ENCODE assay signal across 20 mouse cellular contexts in the genomic region with DNA sequence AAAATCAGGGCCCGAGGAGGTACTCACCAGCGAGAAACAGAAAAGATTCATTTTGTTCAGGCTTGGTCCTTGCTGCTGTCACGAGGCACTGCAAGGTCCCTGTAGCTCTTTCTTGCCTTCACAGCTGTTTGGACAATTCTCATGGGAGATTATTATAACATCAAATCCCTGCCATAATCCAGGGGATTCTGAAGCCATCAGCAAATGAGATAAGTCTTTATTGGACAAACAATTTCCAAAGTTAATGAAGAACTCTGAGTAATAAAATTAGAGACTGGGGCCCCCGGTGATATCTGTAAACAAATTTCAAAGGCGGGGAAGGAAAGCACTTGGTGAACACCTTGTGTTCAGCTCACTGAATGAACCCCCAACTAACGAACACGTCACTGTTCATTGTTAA. TPM values are rescaled to one million over a fixed set of nuclear protein-coding genes. Genes with fewer than 3 reads are reported as not detected.
DNase-seq lines count a peak whose midpoint lies in the region; ATAC-seq lines count a peak whose summit lies in the region.
"Had no signal": no experiment of that assay in that cellular context is flagged by ENCODE, and none has a peak within 500 bp of the region (broad histone marks: within the 10 kb centered on the region; RNA-seq: fewer than 3 reads in every experiment).

Gene Samsn1, minus strand, starts transcription at position 101 of the 400 bp plus-strand sequence.

- H3K79me2 ChIP-seq in macrophage (ENCODE audit: inconsistent target) = no peaks in the 10 kb centered on the region

- H3K4me3 ChIP-seq in macrophage (ENCODE audit: inconsistent target) = no peak within 1 kb of the TSS
- H3K4me3 ChIP-seq in midbrain, embryonic 11.5 days (ENCODE audit: low read depth, low read length) = no peak within 1 kb of the TSS
- no peak within 1 kb of the TSS for H3K4me3 ChIP-seq in embryonic facial prominence, embryonic 10.5 days
- H3K4me3 ChIP-seq: heart, embryonic 13.5 days; intestine, embryonic 15.5 days; limb, embryonic 12.5 days; midbrain, embryonic 13.5 days had no signal

- no peaks in the 10 kb centered on the region for H3K27me3 ChIP-seq in midbrain, embryonic 11.5 days (ENCODE audit: control insufficient read depth, insufficient read depth, low read length)
- H3K27me3 ChIP-seq in embryonic facial prominence, embryonic 10.5 days (replicated peaks; ENCODE audit: low read depth, poor library complexity, severe bottlenecking) = no peaks in the 10 kb centered on the region
- H3K27me3 ChIP-seq: heart, embryonic 13.5 days; intestine, embryonic 15.5 days; limb, embryonic 12.5 days; midbrain, embryonic 13.5 days had no signal

- no peaks in the 10 kb centered on the region for H3K9me3 ChIP-seq in midbrain, embryonic 11.5 days (ENCODE audit: control insufficient read depth, low read length)
- H3K9me3 ChIP-seq in embryonic facial prominence, embryonic 10.5 days = no peaks in the 10 kb centered on the region
- H3K9me3 ChIP-seq: intestine, embryonic 15.5 days; limb, embryonic 12.5 days; midbrain, embryonic 13.5 days had no signal

- no peak for DNase-seq in thymus, postnatal 0 days (ENCODE audit: low spot score)
- DNase-seq in thymus, adult 18-20 months = no peak
- DNase-seq in embryo, embryonic 9.5 days (ENCODE audit: extremely low spot score) = no peak
- DNase-seq in midbrain, embryonic 11.5 days (ENCODE audit: low spot score, missing footprints) = no peak
- DNase-seq in right cerebral cortex, adult 18-20 months = no peak
- no peak for DNase-seq in embryonic facial prominence, embryonic 10.5 days (ENCODE audit: low spot score)
- DNase-seq: adrenal gland, adult 8-10 months; cerebellum, adult 9-11 months; kidney, postnatal 36 days; layer of hippocampus, adult 9-11 months; lung, adult 2 months; lung, postnatal 36 days; thymus, postnatal 4 days had no signal

- no peak for ATAC-seq in granulocyte monocyte progenitor cell, adult 5-6 weeks (replicated peaks; ENCODE audit: poor library complexity, severe bottlenecking)
- no peak for ATAC-seq in midbrain, embryonic 11.5 days (ENCODE audit: low FRiP score)
- ATAC-seq: intestine, embryonic 15.5 days; midbrain, embryonic 13.5 days had no signal

- H3K4me1 ChIP-seq in midbrain, embryonic 11.5 days (ENCODE audit: control insufficient read depth, insufficient read depth, low read length) = no peaks in the 10 kb centered on the region
- H3K4me1 ChIP-seq in embryonic facial prominence, embryonic 10.5 days = no peaks in the 10 kb centered on the region
- H3K4me1 ChIP-seq: heart, embryonic 13.5 days; intestine, embryonic 15.5 days; limb, embryonic 12.5 days; midbrain, embryonic 13.5 days had no signal

- no peaks in the 10 kb centered on the region for H3K36me3 ChIP-seq in macrophage (ENCODE audit: inconsistent target)
- no peaks in the 10 kb centered on the region for H3K36me3 ChIP-seq in midbrain, embryonic 11.5 days (ENCODE audit: control insufficient read depth, insufficient read depth, low read length)
- no peaks in the 10 kb centered on the region for H3K36me3 ChIP-seq in embryonic facial prominence, embryonic 10.5 days (replicated peaks)
- H3K36me3 ChIP-seq: heart, embryonic 13.5 days; intestine, embryonic 15.5 days; limb, embryonic 12.5 days; midbrain, embryonic 13.5 days had no signal

- 92% methylated on average over 7 of the region's 7 CpGs for WGBS in macrophage (ENCODE audit: missing documents)
- WGBS in midbrain, embryonic 11.5 days = 81% methylated on average over 7 of the region's 7 CpGs
- WGBS in embryonic facial prominence, embryonic 10.5 days = 82% methylated on average over 7 of the region's 7 CpGs

- H3K4me2 ChIP-seq in midbrain, embryonic 11.5 days = no peak within 1 kb of the TSS
- H3K4me2 ChIP-seq: heart, embryonic 13.5 days; hindbrain, embryonic 14.5 days; intestine, embryonic 15.5 days; limb, embryonic 12.5 days; midbrain, embryonic 13.5 days had no signal

- H3K9ac ChIP-seq in midbrain, embryonic 11.5 days (ENCODE audit: low read length) = no peak within 1 kb of the TSS
- H3K9ac ChIP-seq: heart, embryonic 13.5 days; hindbrain, embryonic 14.5 days; intestine, embryonic 15.5 days; limb, embryonic 12.5 days; midbrain, embryonic 13.5 days had no signal

- H3K27ac ChIP-seq in macrophage = no peak within 1 kb of the TSS
- H3K27ac ChIP-seq in midbrain, embryonic 11.5 days (ENCODE audit: low read depth, low read length) = no peak within 1 kb of the TSS
- no peak within 1 kb of the TSS for H3K27ac ChIP-seq in embryonic facial prominence, embryonic 10.5 days (replicated peaks)
- H3K27ac ChIP-seq: heart, embryonic 13.5 days; hindbrain, embryonic 14.5 days; intestine, embryonic 15.5 days; limb, embryonic 12.5 days; midbrain, embryonic 13.5 days had no signal

RNA-seq across cellular contexts. Expression of gene Samsn1, which starts in this region (rescaled TPM):
- polyA plus RNA-seq in thymus, postnatal 0 days (2015; fragmentation: Nextera tagmentation; extraction: Ambion mirVana) = 26.5 and 27.8 TPM in 2 replicates
- 36.0 and 58.7 TPM in 2 replicates for total RNA-seq in granulocyte monocyte progenitor cell, adult 5-6 weeks (2014; fragmentation: Nextera tagmentation)
- 73.7 and 85.2 TPM in 2 replicates for total RNA-seq in granulocyte monocyte progenitor cell, adult 5-6 weeks (2017)
- total RNA-seq in macrophage (2018; cell fraction: chromatin; rRNA removed) = 100 to 1,000 TPM in 11 of 26 experiments, 10 to 100 TPM in 15; 21.1 to 368 (median 88.7) TPM
- 100 to 1,000 TPM in 3 of 26 experiments, 10 to 100 TPM in 23; 18.9 to 123 (median 32.3) TPM for total RNA-seq in macrophage (2018; cell fraction: cytosol; rRNA removed)
- 100 to 1,000 TPM in 10 of 26 experiments, 10 to 100 TPM in 16; 23.9 to 205 (median 85.9) TPM for total RNA-seq in macrophage (2018; cell fraction: nucleus; rRNA removed)
- 23.4 to 26.5 TPM (median 24.2 TPM) in 3 replicates for polyA plus RNA-seq in macrophage (2018)
- 1.2 and 1.4 TPM in 2 replicates for polyA plus RNA-seq in midbrain, embryonic 11.5 days (2014; fragmentation: Nextera tagmentation; extraction: Ambion mirVana)
- polyA plus RNA-seq in embryonic facial prominence, embryonic 10.5 days (2016; fragmentation: Nextera tagmentation; extraction: Ambion mirVana) = 1.0 and 1.1 TPM in 2 replicates
